Mouse (Mus musculus): ENCODE data around the gene Naaladl1.

- TF ChIP-seq CTCF (IDR thresholded peaks at IDR 0.05) (no peak), EP300 (IDR thresholded peaks at IDR 0.05) (no peak)
These were observed 31.7 kb upstream of the Naaladl1 start for GRCm38 (mm10) chr19:6073889-6074288.
